Mouse (Mus musculus) heart, postnatal 14 days (tissue): ENCODE data around the gene Ago1. TPM values are rescaled to one million over a fixed set of nuclear protein-coding genes. Genes with fewer than 3 reads are reported as not detected.

Source experiments
- DNase-seq, 2 experiments: peaks; one replicate each; pipeline ENCODE4 v3.0.0; 2021 to 2022
- intact Hi-C: fragments of 180-260 bp; cut with DNase I; formaldehyde crosslinking; loops from one replicate; pipeline ENCODE4 v1.15.1; 2025
- total RNA-seq, 2 experiments: library from RNA; stranded (reverse); gene quantifications; 2 replicates each; pipeline ENCODE4 v1.2.3; 2021

Ago1 gene
- total RNA-seq, 2 experiments from 2014 or later = 15.0 to 15.6 TPM

- no peak for DNase-seq
- intact Hi-C loops = no loop called here
Measured at GRCm38 (mm10) chr4:126428682-126429346, 39.6 kb downstream of the Ago1 start.

- intact Hi-C loops = no loop called here
- no peak for DNase-seq
Measured at GRCm38 (mm10) chr4:126423866-126424265, 44.5 kb downstream of the Ago1 start.

GRCm38 (mm10) chr4:126415707-126416106, 52.7 kb downstream of the Ago1 start:
- intact Hi-C loops = no loop called here
- no peak for DNase-seq

GRCm38 (mm10) chr4:126412526-126412925, 55.9 kb downstream of the Ago1 start:
- DNase-seq = no peak
- intact Hi-C loops = no loop called here

Other genes starting within 250 kb of the Ago1 start
- gene Map7d1, start 212.2 kb downstream of the Ago1 start, total RNA-seq = 100 to 1,000 TPM; 242 to 246 TPM
- gene Trappc3, start 206.3 kb downstream of the Ago1 start, total RNA-seq = 10 to 100 TPM; 45.6 to 49.3 TPM
- under 1 TPM; 0.79 to 0.85 TPM for gene Col8a2, start 181.8 kb downstream of the Ago1 start, total RNA-seq
- 10 to 100 TPM; 13.4 to 13.6 TPM for gene Adprhl2, start 146.9 kb downstream of the Ago1 start, total RNA-seq
- gene Tekt2, start 142.9 kb downstream of the Ago1 start, total RNA-seq = under 1 TPM; 0.74 to 0.98 TPM
- 10 to 100 TPM; 14.5 to 15.0 TPM for gene Ago3, start 39.0 kb downstream of the Ago1 start, total RNA-seq
- gene Ago4, start 64.9 kb upstream of the Ago1 start, total RNA-seq = 1 to 10 TPM; 5.4 to 5.5 TPM
- 1 to 10 TPM; 1.9 to 4.6 TPM for gene Clspn, start 88.4 kb upstream of the Ago1 start, total RNA-seq
- 1 to 10 TPM; 7.7 to 8.4 TPM for gene 5730409E04Rik, start 141.2 kb upstream of the Ago1 start, total RNA-seq
- 100 to 1,000 TPM; 121 to 122 TPM for gene Psmb2, start 209.0 kb upstream of the Ago1 start, total RNA-seq